Mouse (Mus musculus) CD8-positive naive resting alpha-beta T cell, adult 57 days (primary cell): Measurements from ENCODE around the gene Set. TPM values are rescaled to one million over a fixed set of nuclear protein-coding genes. Genes with fewer than 3 reads are reported as not detected.

Source experiments
- total RNA-seq: library from RNA; stranded (reverse); gene quantifications from one replicate; pipeline ENCODE4 v1.2.4, GENCODE M21; 2023

Set gene
- 256 TPM for total RNA-seq

GRCm38 (mm10) chr2:30057223-30057904, at the start of gene Set:
Gene Set, plus strand, starts transcription at chr2:30057378.

DNA sequence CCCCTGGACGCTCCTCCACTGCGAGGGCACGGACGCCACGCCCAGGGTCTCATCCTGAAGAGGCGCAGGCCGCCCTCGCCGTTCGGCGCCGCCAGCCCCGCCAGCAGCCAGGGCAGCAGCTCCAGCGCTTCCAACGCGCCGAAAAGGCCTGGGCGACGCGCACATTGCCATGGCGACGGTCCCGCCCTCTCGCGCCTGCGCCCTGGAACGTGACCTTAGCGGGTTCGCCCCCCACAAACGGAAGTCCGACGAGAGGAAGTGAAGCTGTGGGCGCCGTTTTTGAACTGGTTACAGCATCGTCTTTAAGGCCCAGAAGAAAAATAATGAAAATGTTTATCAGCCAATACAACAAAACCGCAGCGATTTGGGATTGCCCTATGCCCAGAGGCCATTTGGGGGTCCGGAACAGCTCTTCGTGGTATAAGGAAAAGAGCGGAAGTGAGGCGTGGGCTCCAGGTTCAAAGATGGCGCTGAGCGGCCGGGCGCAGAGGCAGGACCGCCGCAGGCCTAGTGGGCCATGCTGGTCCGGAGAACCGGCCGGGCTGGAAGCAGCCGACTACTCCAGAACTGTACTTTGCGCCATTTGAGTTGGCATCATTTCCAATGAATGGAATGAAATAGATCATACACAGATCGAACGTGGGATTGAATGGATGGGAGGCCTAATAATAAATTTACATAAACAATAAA, 8.3 kb upstream of the Set start, which contains the start of gene Wdr34:
Gene Wdr34 (minus strand): TSS at position 183 of the 690 bp plus-strand sequence.

DNA sequence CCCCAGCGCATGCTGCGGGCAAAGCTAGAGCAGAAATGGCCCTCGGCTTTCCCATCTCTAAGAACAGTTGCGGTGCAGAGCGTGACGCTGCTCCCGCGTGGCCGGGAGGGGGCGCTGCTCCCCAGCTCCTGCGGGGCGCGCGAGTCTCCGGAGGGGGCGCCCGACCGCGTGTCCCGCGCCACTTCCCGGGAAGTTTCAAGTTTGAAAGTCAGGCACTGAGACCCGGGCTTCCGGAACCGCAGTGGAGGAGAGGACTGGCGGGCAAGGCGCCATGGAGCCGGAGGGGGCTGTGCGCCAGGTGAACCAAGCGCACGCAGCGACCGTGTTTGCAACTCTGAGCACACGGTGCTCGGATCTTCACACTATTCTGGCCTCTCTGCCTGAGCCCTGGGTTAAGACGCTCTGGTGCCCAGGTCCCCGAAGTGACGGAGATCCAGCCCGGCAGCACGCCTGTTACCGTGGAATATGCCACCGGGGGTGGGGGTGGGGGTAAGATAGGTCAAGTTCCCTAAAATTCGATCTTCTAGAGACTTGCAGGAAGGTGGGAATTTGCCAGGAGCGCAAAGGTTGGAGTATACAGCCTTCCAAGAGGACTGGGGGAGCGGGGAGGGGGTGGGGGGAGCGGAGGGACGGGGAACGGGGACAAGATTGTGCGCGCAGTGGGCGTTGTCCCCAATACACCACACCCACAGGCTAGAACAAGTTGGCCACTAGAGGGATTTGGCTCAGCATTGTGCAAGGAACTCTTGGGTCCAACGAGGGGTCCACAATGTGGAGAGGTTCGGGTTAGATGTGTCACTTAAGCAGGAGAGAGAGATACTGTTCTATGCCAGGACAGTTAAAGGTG, 20.5 kb downstream of the Set start, which contains the start of gene Pkn3:
Gene Pkn3 (plus strand): TSS at position 183 of the 847 bp plus-strand sequence.

DNA sequence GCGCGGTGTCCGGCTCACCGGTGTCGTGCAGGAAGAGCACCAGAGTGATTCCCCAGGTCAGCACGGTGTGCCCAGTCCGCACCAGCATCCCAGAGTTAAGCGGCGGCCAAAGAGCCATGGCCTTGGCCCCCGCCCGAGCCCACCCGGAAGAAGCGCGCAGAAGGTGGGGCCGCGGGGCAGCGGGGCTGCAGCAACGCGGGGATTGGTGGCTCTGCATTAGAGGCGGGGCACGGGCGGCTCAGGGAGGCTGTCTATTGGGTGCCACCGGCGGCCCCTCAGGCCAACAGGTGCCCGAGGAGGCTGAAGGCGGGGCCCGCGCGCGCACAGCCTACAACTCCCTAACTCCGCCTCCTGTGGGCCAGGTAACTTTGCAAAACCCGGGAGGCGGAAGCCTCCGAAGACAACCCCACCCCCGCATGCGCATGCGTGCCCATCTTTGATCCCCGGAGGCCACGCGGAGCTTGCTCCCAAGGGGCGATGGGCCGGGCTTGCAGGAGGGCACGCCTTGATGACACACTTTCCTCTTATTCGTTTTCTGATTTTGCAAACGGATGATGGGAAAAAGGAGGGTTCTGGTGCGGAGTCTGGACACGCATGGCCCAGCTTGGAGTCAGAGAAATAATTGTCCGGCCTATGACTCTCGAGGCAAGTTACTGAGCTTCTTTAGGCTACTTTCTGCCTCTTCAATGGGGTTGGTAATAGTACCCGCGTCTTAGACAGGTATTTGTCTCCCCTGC, 36.5 kb downstream of the Set start, which contains the start of gene Zdhhc12:
Gene Zdhhc12 (minus strand): TSS at position 178 of the 737 bp plus-strand sequence.

Other genes with a start within 250 kb of the Set start
- gene Urm1, start 237.3 kb upstream of the Set start, total RNA-seq = 58.1 TPM
- 4.4 TPM for gene Cercam, start 188.2 kb upstream of the Set start, total RNA-seq
- gene Odf2, start 168.2 kb upstream of the Set start, total RNA-seq = 82.5 TPM
- 79.3 TPM for gene Gle1, start 122.0 kb upstream of the Set start, total RNA-seq
- 284 TPM for gene Sptan1, start 91.8 kb upstream of the Set start, total RNA-seq
- 2.9 TPM for gene Wdr34, start 8.5 kb upstream of the Set start, total RNA-seq
- 0.86 TPM for gene Pkn3, start 20.3 kb downstream of the Set start, total RNA-seq
- gene Zdhhc12, start 36.3 kb downstream of the Set start, total RNA-seq = 13.0 TPM
- gene Zer1, start 67.2 kb downstream of the Set start, total RNA-seq = 71.3 TPM
- 31.9 TPM for gene Tbc1d13, start 76.4 kb downstream of the Set start, total RNA-seq
- gene Endog, start 114.1 kb downstream of the Set start, total RNA-seq = 16.4 TPM
- gene Spout1, start 121.1 kb downstream of the Set start, total RNA-seq = 26.0 TPM
- 11.6 TPM for gene Kyat1, start 148.5 kb downstream of the Set start, total RNA-seq
- 72.8 TPM for gene Lrrc8a, start 180.3 kb downstream of the Set start, total RNA-seq
- 9.3 TPM for gene Gm28035, start 183.2 kb downstream of the Set start, total RNA-seq
- 22.4 TPM for gene Phyhd1, start 208.8 kb downstream of the Set start, total RNA-seq
- not detected for gene Gm28038, start 223.7 kb downstream of the Set start, total RNA-seq
- 8.6 TPM for gene Dolk, start 229.0 kb downstream of the Set start, total RNA-seq
- gene Nup188, start 229.0 kb downstream of the Set start, total RNA-seq = 51.3 TPM